Mouse (Mus musculus): ENCODE results near the gene Smtnl2.

The Smtnl2 gene

GRCm38 (mm10) chr11:72426884-72427283, 15.4 kb upstream of the Smtnl2 start:
- DNase-seq (ENCODE audit: low read depth, low spot score): no peak

- DNase-seq (ENCODE audit: low read depth, low spot score): no peak
Measured at GRCm38 (mm10) chr11:72425201-72425600, 13.7 kb upstream of the Smtnl2 start.

- no peak for DNase-seq (ENCODE audit: low read depth, low spot score)
Measured at GRCm38 (mm10) chr11:72423686-72424085, 12.2 kb upstream of the Smtnl2 start.

GRCm38 (mm10) chr11:72421518-72422278, 10.2 kb upstream of the Smtnl2 start:
- DNase-seq (ENCODE audit: low read depth, low spot score): no peak

GRCm38 (mm10) chr11:72420460-72421122, 9.1 kb upstream of the Smtnl2 start:
- DNase-seq (ENCODE audit: low read depth, low spot score): no peak

- no peak for DNase-seq (ENCODE audit: low read depth, low spot score)
Measured at GRCm38 (mm10) chr11:72419006-72419405, 7.5 kb upstream of the Smtnl2 start.

GRCm38 (mm10) chr11:72418227-72418626, 6.7 kb upstream of the Smtnl2 start:
- no peak for DNase-seq (ENCODE audit: low read depth, low spot score)

GRCm38 (mm10) chr11:72417376-72417775, 5.9 kb upstream of the Smtnl2 start:
- DNase-seq (ENCODE audit: low read depth, low spot score): no peak

- DNase-seq (ENCODE audit: low read depth, low spot score): no peak
Measured at GRCm38 (mm10) chr11:72416666-72417065, 5.2 kb upstream of the Smtnl2 start.

GRCm38 (mm10) chr11:72415155-72415554, 3.6 kb upstream of the Smtnl2 start:
- DNase-seq (ENCODE audit: low read depth, low spot score): no peak

GRCm38 (mm10) chr11:72413601-72414190, 2.2 kb upstream of the Smtnl2 start:
- DNase-seq (ENCODE audit: low read depth, low spot score): no peak

GRCm38 (mm10) chr11:72413016-72413415, 1.5 kb upstream of the Smtnl2 start:
- DNase-seq (ENCODE audit: low read depth, low spot score): no peak

- DNase-seq (ENCODE audit: low read depth, low spot score): no peak
Measured at GRCm38 (mm10) chr11:72411945-72412344, 432 bp upstream of the Smtnl2 start.

- DNase-seq (ENCODE audit: low read depth, low spot score): no peak
Measured at GRCm38 (mm10) chr11:72410521-72411092, 906 bp downstream of the Smtnl2 start.

- DNase-seq (ENCODE audit: low read depth, low spot score): no peak
Measured at GRCm38 (mm10) chr11:72409649-72410385, 1.7 kb downstream of the Smtnl2 start.

GRCm38 (mm10) chr11:72408451-72409170, 2.9 kb downstream of the Smtnl2 start:
- DNase-seq (ENCODE audit: low read depth, low spot score): no peak

GRCm38 (mm10) chr11:72407574-72407973, 3.9 kb downstream of the Smtnl2 start:
- no peak for DNase-seq (ENCODE audit: low read depth, low spot score)

- DNase-seq (ENCODE audit: low read depth, low spot score): no peak
Measured at GRCm38 (mm10) chr11:72407081-72407480, 4.4 kb downstream of the Smtnl2 start.

GRCm38 (mm10) chr11:72406079-72406675, 5.3 kb downstream of the Smtnl2 start:
- no peak for DNase-seq (ENCODE audit: low read depth, low spot score)

- DNase-seq (ENCODE audit: low read depth, low spot score): no peak
Measured at GRCm38 (mm10) chr11:72405532-72405931, 6.0 kb downstream of the Smtnl2 start.

- DNase-seq (ENCODE audit: low read depth, low spot score): no peak
Measured at GRCm38 (mm10) chr11:72402969-72403368, 8.5 kb downstream of the Smtnl2 start.
